Mouse (Mus musculus) hematopoietic stem cell, adult 5-6 weeks (primary cell): ENCODE results near the gene Rims1. TPM values are rescaled to one million over a fixed set of nuclear protein-coding genes. Genes with fewer than 3 reads are reported as not detected.

Source experiments
- ATAC-seq, 2 experiments: fragments of 125-278 bp in 1 of 2; replicated peaks in 1 of 2; 2 replicates each; pipeline ENCODE4 v1.8.0; 2016 to 2017; ENCODE audit warnings: inconsistent platforms in 2 of 2, mild to moderate bottlenecking in 2 of 2, moderate number of reproducible peaks in 2 of 2, low read depth in 1 of 2, moderate TSS enrichment in 1 of 2; ENCODE audit not compliant: low FRiP score in 2 of 2, poor library complexity in 2 of 2, severe bottlenecking in 2 of 2, insufficient read depth in 1 of 2, low TSS enrichment in 1 of 2
- total RNA-seq: library from RNA; stranded (forward); fragments of 172-1452, 232-1000 nt; gene quantifications from 2 replicates; pipeline ENCODE4 v1.2.3, GENCODE M21; 2017

Rims1 gene
- total RNA-seq, 1 experiment from 2014 or later = not detected

DNA sequence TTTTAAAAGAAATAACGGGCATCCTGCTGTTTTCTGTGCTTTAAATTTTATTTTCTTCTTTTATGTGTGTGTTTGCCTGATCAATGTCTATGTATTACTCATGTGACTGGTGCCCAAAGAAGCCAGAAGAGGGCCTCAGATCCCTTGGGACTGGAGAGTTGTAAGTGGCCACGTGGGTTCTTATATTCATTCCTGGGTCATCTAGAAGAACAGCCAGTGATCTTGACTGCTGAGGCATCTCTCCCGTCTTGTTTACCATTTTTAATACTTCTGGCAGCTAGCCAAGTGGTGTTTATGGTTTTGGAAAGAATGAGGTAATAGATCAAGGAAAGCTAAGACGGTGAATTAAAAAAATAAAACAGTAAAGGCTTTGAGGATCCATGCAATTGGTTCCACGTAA, 178.8 kb downstream of the Rims1 start:
- no peak for ATAC-seq

DNA sequence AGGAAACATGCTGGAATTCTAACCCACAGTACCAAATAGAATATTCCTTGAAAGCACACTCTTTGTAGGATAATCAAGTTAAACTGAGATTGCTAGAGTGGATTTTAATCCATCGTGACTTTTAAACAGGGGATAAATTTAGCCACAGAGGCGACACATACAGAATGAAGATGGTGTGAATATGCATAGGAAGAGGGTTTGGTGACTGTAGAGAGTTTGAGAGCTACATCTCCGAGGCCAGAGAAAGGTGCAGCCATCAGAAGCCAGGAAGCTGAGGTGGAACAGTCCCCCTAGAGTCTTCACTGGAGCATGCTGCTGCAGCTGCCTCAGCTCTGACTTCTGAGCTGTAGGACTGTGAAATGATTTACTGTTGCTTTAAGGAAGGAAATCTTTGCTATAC, 179.5 kb downstream of the Rims1 start:
- no peak for ATAC-seq

DNA sequence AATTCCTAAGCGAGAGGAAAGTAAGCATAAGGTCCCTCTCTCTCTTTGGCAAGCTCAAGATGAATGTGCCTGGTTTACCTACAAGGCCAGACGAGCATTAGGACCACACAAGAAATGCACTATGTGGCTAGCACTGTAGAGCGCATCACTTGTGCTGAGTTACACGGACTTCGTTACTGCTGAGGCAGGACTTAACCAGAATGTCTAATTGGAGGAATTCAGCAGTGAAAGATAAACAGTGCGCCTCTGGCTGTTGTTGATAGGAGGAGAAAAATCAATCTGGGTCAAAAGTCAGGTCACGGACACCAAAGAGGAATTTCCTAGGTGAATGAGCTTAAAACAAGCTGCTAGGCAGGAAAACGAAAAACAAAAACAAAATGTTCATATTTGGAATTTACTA, 185.0 kb downstream of the Rims1 start:
- no peak for ATAC-seq

DNA sequence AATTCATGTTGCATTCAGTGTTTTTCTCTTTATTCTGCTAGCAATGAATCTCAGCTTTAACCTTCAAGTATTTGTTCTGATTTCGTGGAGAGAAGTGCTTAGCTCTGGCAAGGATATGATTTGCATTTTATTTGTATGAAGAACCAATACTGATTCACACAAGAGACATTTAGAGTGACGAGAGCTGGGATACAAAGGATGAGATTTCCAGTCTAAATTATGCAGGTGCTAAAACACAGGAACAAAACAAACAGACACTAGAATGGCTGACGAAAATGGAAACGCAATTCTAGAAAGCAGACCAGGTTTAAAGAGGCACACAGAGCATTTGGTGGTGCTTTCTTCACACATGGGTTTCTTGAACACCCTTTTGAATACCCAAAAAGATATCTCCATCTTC, 190.2 kb downstream of the Rims1 start:
- no peak for ATAC-seq

DNA sequence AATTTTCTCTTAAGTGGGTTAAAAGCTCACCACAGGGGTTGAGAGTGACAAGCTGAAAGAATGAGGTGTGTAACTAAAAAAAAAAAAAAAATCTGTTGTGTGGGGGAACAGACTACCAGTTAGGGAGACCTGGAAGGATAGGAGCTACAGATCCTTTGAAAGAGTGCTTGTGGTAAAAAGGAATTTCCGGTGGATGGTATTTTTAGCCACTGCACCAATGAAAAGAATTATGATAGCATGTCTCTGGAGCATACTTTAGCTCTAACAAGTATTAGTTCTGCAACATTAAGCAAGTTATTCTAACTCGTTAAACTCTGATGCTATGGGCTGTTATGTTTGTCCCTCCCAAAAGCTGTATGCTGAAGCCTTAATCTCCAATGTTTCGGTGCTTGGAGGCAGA, 192.2 kb downstream of the Rims1 start:
- ATAC-seq = no peak

DNA sequence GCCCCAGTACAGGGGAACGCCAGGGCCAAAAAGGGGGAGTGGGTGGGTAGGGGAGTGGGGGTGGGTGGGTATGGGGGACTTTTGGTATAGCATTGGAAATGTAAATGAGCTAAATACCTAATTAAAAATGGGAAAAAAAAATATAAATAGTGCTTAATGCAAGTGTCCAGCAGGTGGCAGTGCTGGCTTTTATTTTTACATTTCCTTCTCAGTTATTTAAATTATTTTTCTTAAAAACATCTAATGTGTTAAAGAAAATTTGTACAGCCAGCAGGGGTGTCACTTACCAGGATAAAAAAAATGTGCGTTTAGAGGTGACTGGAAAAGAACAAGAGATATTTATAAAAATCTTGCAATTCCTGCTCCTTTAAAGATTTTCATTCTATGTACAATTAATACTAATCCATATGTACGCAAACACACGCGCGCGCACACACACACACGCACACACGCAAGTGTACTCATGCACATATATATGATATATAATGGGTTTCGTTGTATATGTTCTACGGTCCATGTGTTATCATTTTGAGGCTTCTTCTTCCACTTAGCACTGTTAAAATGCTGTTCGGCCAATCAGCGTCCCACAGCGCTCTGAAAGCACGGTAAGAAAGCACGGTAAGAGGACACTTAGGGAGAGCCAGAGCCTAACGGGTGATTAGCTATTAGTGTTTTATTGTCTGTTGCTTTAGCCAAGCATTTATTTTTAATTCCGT, 201.3 kb downstream of the Rims1 start:
- ATAC-seq = no peak

DNA sequence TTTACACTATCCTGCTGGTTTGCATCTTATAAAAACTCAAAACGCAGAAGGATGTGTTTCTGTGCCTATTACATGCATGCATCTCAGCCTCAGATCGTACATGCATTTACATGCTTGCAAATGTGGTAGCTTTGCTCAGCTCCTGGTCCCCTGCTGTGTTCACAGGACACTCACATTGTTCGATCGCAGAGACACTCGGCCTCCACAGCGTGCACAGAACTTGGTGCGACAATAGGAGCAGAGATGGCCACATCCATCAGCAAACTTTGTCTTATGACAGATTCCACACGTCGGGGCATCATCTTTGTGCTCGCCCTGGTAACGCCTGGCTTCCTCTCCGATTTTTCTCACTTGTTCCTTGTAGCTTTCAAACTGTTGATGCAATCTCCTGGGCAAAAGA, 209.6 kb downstream of the Rims1 start:
- ATAC-seq = no peak

DNA sequence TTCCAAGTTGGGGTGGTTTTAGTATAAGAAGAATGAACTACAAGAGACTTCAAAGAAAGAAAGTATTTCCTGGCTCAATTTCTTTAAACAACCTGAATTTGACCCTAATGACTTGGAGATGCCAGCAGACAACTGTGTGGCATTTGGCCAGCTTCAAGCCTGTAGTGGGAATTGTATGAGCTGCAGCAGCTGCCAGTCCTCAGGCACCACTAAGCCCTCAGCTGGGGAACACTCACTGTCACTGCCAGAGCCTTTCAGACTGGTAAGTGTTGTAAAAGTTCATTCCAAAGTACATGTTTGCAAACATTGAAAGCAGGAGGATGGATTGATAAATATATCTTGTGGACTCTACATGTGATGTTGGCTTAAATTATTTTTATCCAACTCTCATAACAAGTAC, 211.0 kb downstream of the Rims1 start:
- no peak for ATAC-seq

DNA sequence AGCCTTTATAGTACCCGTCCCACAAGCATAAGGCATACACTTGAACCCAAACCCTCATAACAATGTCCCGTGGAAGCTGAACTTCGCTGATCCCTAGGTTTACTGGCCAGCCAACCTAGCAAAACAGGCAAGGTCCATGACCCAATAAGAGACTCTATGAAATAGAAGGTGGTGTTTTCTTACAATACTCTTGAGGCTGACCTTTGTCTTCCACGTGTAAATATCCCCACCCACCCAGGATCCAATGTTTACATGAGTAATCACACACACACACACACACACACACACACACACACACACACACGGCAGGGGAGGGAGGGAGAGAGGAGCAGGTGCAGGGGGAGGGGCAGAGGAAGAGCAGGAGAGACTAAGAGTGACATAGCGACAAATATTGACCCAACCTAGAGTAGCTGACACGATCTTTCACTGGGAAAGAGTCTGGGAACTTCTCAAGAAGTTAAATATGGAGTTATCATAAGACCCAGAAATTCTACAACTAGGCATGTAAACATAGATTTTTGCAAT, 217.9 kb downstream of the Rims1 start:
- no peak for ATAC-seq

DNA sequence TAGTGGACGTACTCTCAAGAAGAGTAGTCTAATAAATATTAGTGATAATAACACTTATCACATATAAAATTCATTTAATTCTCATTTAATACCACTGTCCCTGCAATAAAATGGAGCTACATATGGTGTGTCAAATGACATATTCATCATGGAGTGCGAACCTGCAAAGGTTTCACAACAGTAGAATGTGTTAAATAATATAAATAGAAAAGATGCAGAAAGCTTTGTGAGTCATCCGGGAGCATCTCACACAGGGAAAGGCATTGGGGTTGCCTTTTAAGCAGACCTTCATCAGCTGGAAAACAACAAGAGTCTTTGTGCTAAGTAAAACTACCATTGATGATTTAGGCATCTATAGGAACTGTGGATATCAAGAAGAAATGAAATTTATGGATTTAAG, 220.2 kb downstream of the Rims1 start:
- ATAC-seq = no peak

DNA sequence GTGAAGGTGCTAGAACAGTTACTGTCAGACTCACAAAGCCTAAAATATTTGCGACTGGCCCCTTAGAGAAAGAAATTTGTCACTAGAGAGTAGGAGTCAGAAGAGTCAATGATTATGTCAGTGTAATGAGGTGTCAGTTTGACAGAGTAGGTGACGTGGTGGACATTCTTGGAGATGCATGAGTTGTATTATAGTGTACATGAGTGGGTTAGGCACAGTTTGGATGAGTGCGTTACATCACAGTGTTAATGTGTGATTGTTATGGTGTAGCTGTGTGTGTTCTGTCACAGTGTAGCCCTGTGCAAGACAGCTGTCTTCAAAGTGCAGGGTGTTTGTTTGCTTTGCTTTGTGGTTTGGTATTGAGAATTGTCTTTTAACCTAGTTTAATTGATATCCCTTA, 226.3 kb downstream of the Rims1 start:
- no peak for ATAC-seq

DNA sequence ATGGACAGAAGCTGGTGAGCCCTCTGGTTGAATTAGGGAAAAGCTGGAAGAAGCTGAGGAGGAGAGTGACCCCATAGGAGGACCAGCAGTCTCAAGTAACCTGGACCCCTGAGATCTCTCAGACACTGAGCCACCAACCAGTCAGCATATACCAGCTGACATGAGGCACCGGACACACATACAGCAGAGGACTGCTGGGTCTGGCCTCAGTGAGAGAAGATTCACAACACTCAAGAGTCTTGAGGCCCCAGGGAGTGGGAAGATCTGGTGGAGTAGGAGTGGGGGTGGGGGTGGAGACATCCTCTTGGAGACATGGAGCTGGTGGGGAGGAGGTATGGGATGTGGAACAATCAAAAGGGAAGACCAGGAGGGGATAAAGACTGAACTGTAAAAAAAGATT, 233.1 kb downstream of the Rims1 start:
- no peak for ATAC-seq

DNA sequence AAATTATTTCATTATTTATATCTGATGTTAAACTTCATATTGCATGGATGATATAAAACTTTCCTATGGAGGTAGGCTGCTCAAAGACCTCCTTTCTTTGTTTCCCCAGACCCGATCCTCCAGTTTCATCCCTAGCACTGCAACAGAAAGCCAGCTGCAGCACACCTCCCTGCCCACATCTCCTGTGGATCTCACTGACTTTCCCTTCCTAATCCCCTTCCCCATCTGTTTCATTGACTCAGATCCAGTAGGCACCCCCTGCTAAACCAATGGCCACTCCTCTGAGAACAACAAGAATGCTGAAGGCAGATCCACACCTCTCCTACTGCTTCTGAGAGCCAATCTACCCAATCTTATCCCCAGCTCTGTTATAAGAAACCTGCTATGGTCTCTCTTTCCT, 259.5 kb downstream of the Rims1 start:
- no peak for ATAC-seq

DNA sequence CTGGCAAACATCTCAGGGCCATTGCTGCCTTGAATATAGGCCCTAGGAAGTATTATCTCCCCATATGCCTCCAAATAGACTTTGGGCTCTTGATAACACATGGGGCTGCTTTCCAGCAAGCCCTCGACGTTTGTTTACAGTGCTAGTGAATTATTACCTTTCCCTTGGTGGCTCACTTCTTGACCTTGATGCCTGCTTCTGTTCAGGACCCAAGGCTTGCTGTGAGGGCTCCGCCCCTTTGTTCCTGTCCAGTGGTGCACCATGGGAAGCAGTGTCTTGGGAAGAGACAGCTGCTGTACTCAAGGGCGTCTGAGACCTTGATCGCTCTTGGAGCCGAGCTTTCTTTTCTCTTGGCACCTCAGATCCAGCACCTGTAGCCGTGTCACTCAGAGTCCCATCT, 267.7 kb downstream of the Rims1 start:
- no peak for ATAC-seq

DNA sequence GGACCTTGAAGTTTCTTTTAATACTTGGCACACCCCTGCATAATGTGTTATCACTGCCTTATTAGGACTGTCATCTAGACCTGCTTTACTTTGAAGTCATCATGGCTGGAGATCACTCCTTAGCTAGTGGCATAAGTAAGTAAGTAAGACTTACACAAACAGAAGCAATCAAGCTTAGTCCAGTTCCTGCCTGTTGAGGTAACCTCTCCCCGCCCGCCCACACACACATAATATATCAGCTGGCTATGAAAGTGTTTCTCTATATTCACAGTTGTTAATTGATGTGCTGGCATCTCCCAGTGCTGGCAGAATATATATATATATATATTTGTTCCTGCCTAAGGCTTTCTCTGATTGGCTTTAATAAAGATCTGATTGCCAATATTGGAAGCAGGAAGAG, 269.0 kb downstream of the Rims1 start:
- ATAC-seq = no peak

DNA sequence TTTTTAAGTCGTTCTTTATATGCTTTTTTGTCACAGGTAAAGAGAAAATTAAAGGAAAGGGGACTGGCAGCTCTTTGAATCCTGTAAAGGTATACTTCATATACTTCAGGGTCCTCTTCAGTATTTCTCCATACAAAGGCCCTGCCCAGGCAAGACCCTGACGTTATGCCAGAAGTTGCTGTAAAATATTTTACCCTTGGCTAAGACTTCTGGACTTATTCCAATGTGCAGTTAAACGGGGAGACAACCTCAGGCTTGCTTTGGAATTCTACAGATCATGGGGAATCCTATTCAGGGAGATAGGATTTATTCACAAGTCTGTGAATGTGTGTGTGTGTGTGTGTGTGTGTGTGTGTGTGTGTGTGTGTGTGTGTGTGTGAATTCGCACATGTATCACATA, 270.7 kb downstream of the Rims1 start:
- ATAC-seq = no peak

DNA sequence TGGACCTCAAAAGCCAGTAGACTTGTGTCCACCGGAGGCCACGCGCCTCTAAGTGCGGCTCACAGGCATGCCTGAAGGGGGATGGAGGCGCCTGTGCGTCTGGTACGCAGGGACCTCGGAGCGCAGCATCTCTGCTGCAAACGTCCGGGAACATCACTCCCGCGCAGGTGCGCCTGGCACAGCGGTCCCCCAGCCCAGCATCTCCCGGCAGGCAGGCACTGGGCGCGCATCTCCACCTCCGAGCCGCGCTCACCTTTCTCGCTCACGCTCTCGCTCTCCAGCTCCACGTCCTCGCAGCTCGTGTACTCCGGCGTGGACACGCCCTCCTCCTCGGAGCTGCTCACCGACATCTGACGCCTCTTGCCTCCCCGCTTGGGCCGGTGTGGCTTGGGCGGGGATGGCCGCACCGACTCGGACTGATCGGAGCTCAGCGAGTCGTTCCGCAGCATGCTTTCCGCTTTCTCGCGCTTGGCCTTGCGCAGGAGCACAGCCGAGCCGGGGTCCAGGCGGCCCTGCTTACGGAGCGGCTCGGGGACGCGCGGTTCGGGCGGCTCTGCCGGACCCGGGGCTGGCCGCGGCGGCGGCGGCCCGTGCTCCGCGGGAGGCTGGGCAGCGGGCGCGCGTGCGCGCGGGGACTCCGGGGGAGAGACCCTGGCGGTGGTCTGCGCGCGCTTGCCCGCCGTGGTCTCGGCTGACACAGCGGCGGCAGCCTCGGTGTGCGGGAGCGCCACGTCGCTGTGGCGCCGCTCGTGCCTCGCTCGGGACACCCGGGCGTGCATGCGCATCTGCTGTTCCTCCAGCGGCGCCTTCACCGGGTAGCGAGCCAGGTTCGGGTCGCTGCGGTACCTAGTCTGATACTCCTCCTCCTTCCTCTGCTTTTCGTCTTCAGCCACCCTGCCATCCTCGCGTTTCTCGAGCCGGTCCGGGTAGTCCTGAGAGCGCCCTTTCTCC, 272.4 kb downstream of the Rims1 start:
- peak; percentile 7 to 17; a peak in 1 of 4 replicates for ATAC-seq

DNA sequence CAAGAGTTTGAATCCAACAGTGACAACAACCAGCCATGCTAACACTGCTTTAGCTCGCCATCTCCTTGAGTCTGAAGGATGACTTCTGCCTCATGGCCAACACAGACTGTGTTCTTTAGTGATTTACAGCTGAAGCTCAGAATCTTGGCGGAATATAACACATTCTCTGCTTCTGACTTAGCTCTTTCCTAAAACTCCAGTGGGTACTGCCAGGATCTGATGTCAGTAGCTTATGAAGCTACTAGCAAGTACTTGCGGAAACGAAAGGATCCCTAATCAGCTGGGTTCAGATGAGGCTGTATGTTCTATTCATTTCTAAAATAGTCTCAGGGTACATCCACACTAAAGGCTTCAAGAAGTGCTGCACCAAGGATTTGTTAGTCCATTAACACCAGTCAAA, 290.7 kb downstream of the Rims1 start:
- ATAC-seq = no peak
